Mouse (Mus musculus): ENCODE measurements around the gene Dph6. TPM values are rescaled to one million over a fixed set of nuclear protein-coding genes. Genes with fewer than 3 reads are reported as not detected.
"Not testable (repeated sequence)": the region's sequence is repeated elsewhere in the genome, so short reads cannot be mapped to it uniquely, and the experiment has no call there.

Gene Dph6
- polyA plus RNA-seq, 1 experiment from 2014 or later, result 16.4 TPM

GRCm38 (mm10) chr2:114621781-114622549 is 32.8 kb downstream of the Dph6 start:
- no peak overlapping the region for H3K27ac ChIP-seq (replicated peaks)
- no peak overlapping the region for H3K4me2 ChIP-seq
- H3K36me3 ChIP-seq, result no peaks in the 10 kb centered on the region
- 27% methylated on average over 5 of the region's 5 CpGs for WGBS
- no peaks in the 10 kb centered on the region for H3K27me3 ChIP-seq
- H3K4me1 ChIP-seq (replicated peaks), result peaks cover 11% of the 10 kb centered on the region
- peak; percentile 67; the same call in 1 of the 2 replicates for ATAC-seq (ENCODE audit: low read depth)
- H3K4me3 ChIP-seq, result no peak overlapping the region
- H3K9ac ChIP-seq, result no peak overlapping the region
- no peaks in the 10 kb centered on the region for H3K9me3 ChIP-seq

- Histone ChIP-seq H3K36me3 (no peaks in the 10 kb centered on the region), H3K4me1 (replicated peaks) (peaks cover 11% of the 10 kb centered on the region), H3K4me3 (no peak overlapping the region), H3K4me2 (no peak overlapping the region), H3K27me3 (no peaks in the 10 kb centered on the region), H3K9me3 (no peaks in the 10 kb centered on the region), H3K9ac (no peak overlapping the region), H3K27ac (replicated peaks) (no peak overlapping the region)
- ATAC-seq (ENCODE audit: low read depth), result no peak
- 41% methylated on average over 2 of the region's 2 CpGs for WGBS
Measured at GRCm38 (mm10) chr2:114611576-114611975, 43.2 kb downstream of the Dph6 start.

- WGBS, result 12% methylated on average over 2 of the region's 2 CpGs
- Histone ChIP-seq H3K4me1 (replicated peaks) (peaks cover 11% of the 10 kb centered on the region), H3K4me3 (no peak overlapping the region), H3K36me3 (no peaks in the 10 kb centered on the region), H3K4me2 (no peak overlapping the region), H3K9me3 (no peaks in the 10 kb centered on the region), H3K27me3 (no peaks in the 10 kb centered on the region), H3K27ac (replicated peaks) (no peak overlapping the region), H3K9ac (no peak overlapping the region)
- ATAC-seq (ENCODE audit: low read depth), result peak; percentile 75
Measured at GRCm38 (mm10) chr2:114610110-114610509, 44.7 kb downstream of the Dph6 start.

DNA sequence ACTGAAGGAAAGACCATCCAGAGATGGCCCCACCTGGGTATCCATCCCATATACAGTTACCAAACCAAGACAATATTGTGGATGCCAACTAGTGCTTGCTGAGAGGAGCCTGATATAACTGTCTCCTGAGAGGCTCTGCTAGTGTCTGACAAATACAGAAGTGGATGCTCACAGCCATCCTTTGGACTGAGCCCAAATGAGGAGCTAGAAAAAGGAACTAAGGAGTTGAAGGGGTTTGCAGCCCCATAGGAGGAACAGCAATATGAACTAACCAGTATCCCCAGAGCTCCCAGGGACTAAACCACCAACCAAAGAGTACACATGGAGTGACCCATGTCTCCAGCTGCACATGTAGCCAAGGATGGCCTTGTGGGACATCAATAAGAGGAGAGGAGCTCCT is 49.6 kb downstream of the Dph6 start:
- H3K4me2 ChIP-seq; H3K27ac ChIP-seq (replicated peaks); H3K36me3 ChIP-seq; H3K4me1 ChIP-seq (replicated peaks); H3K9ac ChIP-seq; H3K27me3 ChIP-seq; H3K4me3 ChIP-seq; ATAC-seq (ENCODE audit: low read depth); H3K9me3 ChIP-seq: not testable (repeated sequence)

DNA sequence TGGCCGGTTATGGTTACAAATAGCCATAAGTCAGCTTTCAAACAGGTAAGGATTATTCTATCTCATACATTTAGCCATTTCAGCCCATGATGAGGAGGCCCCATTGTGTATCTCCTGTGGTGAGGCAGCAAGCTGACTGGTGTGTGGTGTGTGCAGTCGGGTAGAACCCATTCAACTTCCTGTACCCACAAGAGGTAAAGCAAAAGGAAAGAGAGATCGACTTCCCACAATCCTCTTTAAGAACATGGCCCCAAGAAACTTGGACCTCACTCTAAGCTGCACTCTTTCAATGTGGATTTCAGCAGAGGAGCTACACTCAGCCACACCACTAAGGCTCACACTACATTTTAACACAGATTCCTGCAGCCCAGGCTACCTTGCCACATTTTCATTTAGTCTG is 53.6 kb downstream of the Dph6 start:
- H3K27me3 ChIP-seq, result no peaks in the 10 kb centered on the region
- 94% methylated on average over 3 of the region's 3 CpGs for WGBS
- H3K4me2 ChIP-seq, result no peak overlapping the region
- H3K27ac ChIP-seq (replicated peaks), result no peak overlapping the region
- ATAC-seq (ENCODE audit: low read depth), result no peak
- H3K4me1 ChIP-seq (replicated peaks), result no peaks in the 10 kb centered on the region
- no peak overlapping the region for H3K4me3 ChIP-seq
- no peak overlapping the region for H3K9ac ChIP-seq
- H3K36me3 ChIP-seq, result no peaks in the 10 kb centered on the region
- no peaks in the 10 kb centered on the region for H3K9me3 ChIP-seq

DNA sequence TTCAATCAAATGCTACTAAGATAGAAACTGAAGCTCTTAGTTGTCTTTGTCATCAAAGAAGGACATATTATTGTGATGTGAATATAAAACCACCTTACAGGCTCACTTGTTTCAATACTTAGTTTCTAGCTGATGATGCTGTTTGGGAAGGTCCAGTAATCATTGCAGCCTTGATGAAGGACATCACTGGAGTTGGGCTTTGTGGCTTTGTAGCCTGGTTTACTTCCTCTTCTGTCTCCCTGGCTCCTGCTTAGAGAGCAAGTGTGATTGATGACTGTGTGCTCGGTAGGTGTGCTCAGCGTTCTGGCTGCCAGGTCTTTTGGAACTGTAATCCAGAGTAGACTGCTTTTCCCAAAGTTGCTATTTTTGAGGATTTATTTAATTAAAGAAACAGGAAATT is 55.0 kb downstream of the Dph6 start:
- Histone ChIP-seq H3K27ac (replicated peaks) (no peak overlapping the region), H3K4me2 (no peak overlapping the region), H3K4me1 (replicated peaks) (no peaks in the 10 kb centered on the region), H3K9ac (no peak overlapping the region), H3K4me3 (no peak overlapping the region), H3K27me3 (no peaks in the 10 kb centered on the region), H3K9me3 (no peaks in the 10 kb centered on the region), H3K36me3 (no peaks in the 10 kb centered on the region)
- no peak for ATAC-seq (ENCODE audit: low read depth)
- 21% methylated on average over 2 of the region's 2 CpGs for WGBS

GRCm38 (mm10) chr2:114593393-114593792 is 61.4 kb downstream of the Dph6 start:
- Histone ChIP-seq H3K36me3 (no peaks in the 10 kb centered on the region), H3K4me1 (replicated peaks) (no peaks in the 10 kb centered on the region), H3K4me2 (no peak overlapping the region), H3K9ac (no peak overlapping the region), H3K27me3 (no peaks in the 10 kb centered on the region), H3K9me3 (no peaks in the 10 kb centered on the region), H3K27ac (replicated peaks) (no peak overlapping the region), H3K4me3 (no peak overlapping the region)
- 89% methylated on average over 5 of the region's 5 CpGs for WGBS
- no peak for ATAC-seq (ENCODE audit: low read depth)

DNA sequence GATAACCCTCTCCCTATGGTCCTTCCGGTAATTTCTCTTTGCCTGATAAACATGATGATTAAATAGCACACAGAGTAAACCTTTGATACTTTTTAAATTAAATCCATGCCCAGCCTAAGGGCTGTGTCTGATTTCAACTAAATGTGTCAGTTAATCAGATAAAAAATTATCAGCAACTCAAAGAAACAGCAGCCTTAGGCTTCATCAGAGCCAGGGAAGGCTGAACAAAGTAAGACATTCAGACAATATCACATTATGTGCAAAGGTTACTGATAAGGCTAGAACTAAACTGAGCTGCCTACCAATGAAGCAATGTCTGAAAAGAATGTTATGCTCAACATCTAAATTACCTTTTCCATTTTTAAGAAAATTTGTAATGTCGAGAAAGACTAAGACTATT is 74.0 kb downstream of the Dph6 start:
- no peak overlapping the region for H3K4me2 ChIP-seq
- H3K36me3 ChIP-seq, result no peaks in the 10 kb centered on the region
- H3K4me1 ChIP-seq (replicated peaks), result no peaks in the 10 kb centered on the region
- H3K27ac ChIP-seq (replicated peaks), result no peak overlapping the region
- WGBS, result 81% methylated on average over 2 of the region's 2 CpGs
- H3K9me3 ChIP-seq, result no peaks in the 10 kb centered on the region
- H3K4me3 ChIP-seq, result no peak overlapping the region
- no peak overlapping the region for H3K9ac ChIP-seq
- H3K27me3 ChIP-seq, result no peaks in the 10 kb centered on the region
- no peak for ATAC-seq (ENCODE audit: low read depth)

DNA sequence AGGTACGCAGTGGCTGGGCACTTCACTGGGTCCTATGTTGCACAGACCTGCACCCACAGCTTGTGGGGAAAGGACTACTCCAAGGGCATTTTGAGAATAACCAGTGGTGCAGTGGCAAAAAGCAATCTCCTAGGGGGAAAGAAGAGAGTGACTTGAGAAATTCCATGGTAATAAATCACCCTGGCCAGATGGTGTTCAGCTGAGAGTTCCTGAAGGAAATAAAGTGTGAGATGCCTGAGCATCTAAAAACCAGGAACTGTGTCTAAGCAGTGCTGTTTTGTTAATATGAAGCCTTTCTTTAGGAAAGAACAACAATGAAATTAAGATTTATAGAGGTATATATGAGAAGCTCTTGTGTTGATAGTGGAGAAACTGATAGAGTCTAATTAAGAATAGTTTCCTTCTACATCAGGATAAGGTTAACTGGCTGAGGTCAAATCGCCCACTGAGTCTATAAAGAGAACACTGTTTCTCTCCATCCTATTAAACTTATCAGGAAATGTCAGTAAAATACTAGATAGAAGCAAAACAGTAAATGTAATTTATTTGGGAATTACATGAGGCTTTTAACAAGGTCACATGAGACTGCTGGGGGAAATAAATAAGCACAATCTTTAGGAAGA is 111.7 kb downstream of the Dph6 start:
- Histone ChIP-seq H3K4me1 (replicated peaks) (peaks cover 6% of the 10 kb centered on the region), H3K27ac (replicated peaks) (no peak overlapping the region), H3K4me2 (no peak overlapping the region), H3K36me3 (no peaks in the 10 kb centered on the region), H3K9ac (no peak overlapping the region), H3K9me3 (no peaks in the 10 kb centered on the region), H3K27me3 (no peaks in the 10 kb centered on the region), H3K4me3 (no peak overlapping the region)
- no peak for ATAC-seq (ENCODE audit: low read depth)
- WGBS, result 83% methylated on average over 2 of the region's 2 CpGs

DNA sequence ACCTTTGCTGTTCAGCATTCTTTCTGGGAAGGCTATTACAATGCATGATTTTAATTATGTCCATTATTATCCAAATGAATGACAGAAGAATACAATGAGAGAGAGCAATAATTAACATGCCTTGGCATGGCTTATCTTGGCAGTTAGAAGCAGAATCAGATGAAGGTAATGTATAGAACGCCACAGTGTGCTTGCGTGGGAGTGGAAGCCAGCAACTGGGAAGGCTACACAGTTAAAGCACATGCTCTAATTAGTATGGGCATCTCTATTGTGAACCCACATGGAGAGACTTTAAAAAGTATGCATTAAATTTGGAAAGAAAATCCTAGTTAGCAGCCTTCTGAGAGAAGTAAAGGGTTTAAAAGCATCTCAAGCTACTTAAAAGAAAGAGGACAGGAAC is 112.4 kb downstream of the Dph6 start:
- no peak overlapping the region for H3K4me3 ChIP-seq
- no peak for ATAC-seq (ENCODE audit: low read depth)
- 70% methylated on average over 2 of the region's 2 CpGs for WGBS

GRCm38 (mm10) chr2:114540416-114540815 is 114.3 kb downstream of the Dph6 start:
- Histone ChIP-seq H3K4me2 (no peak overlapping the region), H3K9me3 (no peaks in the 10 kb centered on the region), H3K4me3 (no peak overlapping the region), H3K9ac (no peak overlapping the region), H3K36me3 (no peaks in the 10 kb centered on the region), H3K27me3 (no peaks in the 10 kb centered on the region), H3K27ac (replicated peaks) (no peak overlapping the region), H3K4me1 (replicated peaks) (peaks cover 6% of the 10 kb centered on the region)
- WGBS, result 88% methylated on average over 6 of the region's 6 CpGs
- ATAC-seq (ENCODE audit: low read depth), result no peak

More for the DNA sequence above, 112.4 kb downstream of the Dph6 start:
- no peak overlapping the region for H3K9ac ChIP-seq
- H3K27me3 ChIP-seq, result no peaks in the 10 kb centered on the region
- no peaks in the 10 kb centered on the region for H3K36me3 ChIP-seq
- H3K9me3 ChIP-seq, result no peaks in the 10 kb centered on the region
- H3K4me2 ChIP-seq, result no peak overlapping the region
- peaks cover 6% of the 10 kb centered on the region for H3K4me1 ChIP-seq (replicated peaks)
- H3K27ac ChIP-seq (replicated peaks), result no peak overlapping the region

DNA sequence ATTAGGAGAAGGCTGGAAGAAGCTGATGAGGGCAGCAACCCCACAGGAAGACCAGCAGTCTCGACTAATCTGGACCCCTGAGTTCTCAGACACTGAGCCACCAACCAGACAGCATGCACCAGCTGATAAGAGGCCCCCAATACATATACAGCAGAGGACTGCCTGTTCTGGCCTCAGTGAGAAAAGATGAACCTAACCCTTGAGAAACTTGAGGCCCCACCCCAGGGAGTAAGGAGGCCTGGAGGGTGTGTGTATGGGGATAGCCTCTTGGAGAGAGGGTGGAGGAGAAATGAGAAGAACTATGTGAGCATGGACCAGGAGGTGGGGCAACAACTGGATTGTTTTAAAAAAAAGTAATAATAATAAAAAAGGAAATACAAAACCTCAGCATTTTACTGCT is 118.7 kb downstream of the Dph6 start:
- no peak overlapping the region for H3K4me2 ChIP-seq
- whole genome bisulfite sequencing, result 76% methylated on average over 1 of the region's 1 CpGs
- ATAC-seq (ENCODE audit: low read depth), result no peak

More for the DNA sequence above, 118.7 kb downstream of the Dph6 start:
- Histone ChIP-seq H3K36me3 (peaks cover 3% of the 10 kb centered on the region; the same call in 1 of the 2 replicates), H3K27ac (replicated peaks) (no peak overlapping the region), H3K4me1 (replicated peaks) (no peaks in the 10 kb centered on the region), H3K9me3 (no peaks in the 10 kb centered on the region), H3K27me3 (no peaks in the 10 kb centered on the region), H3K4me3 (no peak overlapping the region), H3K9ac (no peak overlapping the region)
